Mouse (Mus musculus) forebrain, postnatal 0 days (tissue): ENCODE measurements around the gene Sart1. TPM values are rescaled to one million over a fixed set of nuclear protein-coding genes. Genes with fewer than 3 reads are reported as not detected.
"Not testable (repeated sequence)": the region's sequence is repeated elsewhere in the genome, so short reads cannot be mapped to it uniquely, and the experiment has no call there.

Source experiments
- ATAC-seq: fragments of 200-750 bp; cut with Nextera tagmentation; 2 replicates; pipeline ENCODE4 v1.8.0; 2017; ENCODE audit warnings: mild to moderate bottlenecking, moderate library complexity
- DNase-seq: peaks from one replicate; pipeline ENCODE4 v3.0.0-alpha.2; 2015
- H3K27ac ChIP-seq: fragments of 300-500 bp; sonication (generic); 2 replicates; pipeline ENCODE4 v1.5.1; 2014; ENCODE audit warnings: low read depth, mild to moderate bottlenecking, antibody characterized with exemption, low read length, moderate library complexity, mixed read lengths
- H3K27me3 ChIP-seq: fragments of 300-500 bp; sonication (generic); 2 replicates; pipeline ENCODE4 v1.6.1; 2014; ENCODE audit warnings: mild to moderate bottlenecking, low read length, mixed read lengths; ENCODE audit not compliant: insufficient read depth
- H3K36me3 ChIP-seq: fragments of 300-500 bp; sonication (generic); 2 replicates; pipeline ENCODE4 v1.6.1; 2014; ENCODE audit warnings: mild to moderate bottlenecking, moderate library complexity; ENCODE audit not compliant: insufficient read depth
- H3K4me1 ChIP-seq: fragments of 300-500 bp; sonication (generic); 2 replicates; pipeline ENCODE4 v1.6.1; 2014; ENCODE audit warnings: antibody characterized with exemption; ENCODE audit not compliant: insufficient read depth
- H3K4me2 ChIP-seq: fragments of 300-500 bp; sonication (generic); 2 replicates; pipeline ENCODE4 v1.6.1; 2014; ENCODE audit warnings: low read depth, mild to moderate bottlenecking, moderate library complexity
- H3K4me3 ChIP-seq: fragments of 300-500 bp; sonication (generic); 2 replicates; pipeline ENCODE4 v1.5.1; 2014; ENCODE audit warnings: low read depth, low read length, mixed read lengths
- H3K9ac ChIP-seq: fragments of 300-500 bp; sonication (generic); 2 replicates; pipeline ENCODE4 v1.6.1; 2014; ENCODE audit warnings: mild to moderate bottlenecking
- H3K9me3 ChIP-seq: fragments of 300-500 bp; sonication (generic); 2 replicates; pipeline ENCODE4 v1.6.1; 2016; ENCODE audit warnings: low read length
- CTCF ChIP-seq: sonication (generic); IDR thresholded peaks from 2 replicates; pipeline ENCODE4 v1.5.1; 2016; ENCODE audit warnings: antibody characterized with exemption, control low read depth, low read depth
- WGBS: fragments of 180-500 bp; shearing (Covaris S2); extraction: QIAGEN DNeasy Blood & Tissue Kit; methylation state at CpG from one replicate; pipeline ENCODE4 v1.1.7; 2014; 5-methylcytosine and 5-hydroxymethylcytosine counted together
- polyA plus RNA-seq: library from polyadenylated mRNA; unstranded; fragments of >200 nt; fragmentation: Nextera tagmentation; extraction: Ambion mirVana; gene quantifications from 2 replicates; pipeline ENCODE4 v1.2.1, GENCODE M21; 2015
- total RNA-seq: library from RNA; depleted of rRNA; stranded (reverse); fragments of >200 nt; gene quantifications from 2 replicates; pipeline ENCODE4 v1.2.3, GENCODE M21; 2014

Gene Sart1
- total and polyA plus RNA-seq, 2 experiments from 2014 or later, result 53.5 to 55.1 TPM

GRCm38 (mm10) chr19:5413840-5414239 is 25.3 kb upstream of the Sart1 start:
- Histone ChIP-seq H3K4me2 (no peak overlapping the region), H3K27me3 (no peaks in the 10 kb centered on the region), H3K4me1 (no peaks in the 10 kb centered on the region), H3K4me3 (no peak overlapping the region), H3K36me3 (no peaks in the 10 kb centered on the region), H3K27ac (no peak overlapping the region), H3K9me3 (no peaks in the 10 kb centered on the region), H3K9ac (no peak overlapping the region)
- DNase-seq (no peak), ATAC-seq (no peak)
- 71% methylated on average over 4 of the region's 4 CpGs for WGBS
- TF ChIP-seq CTCF, result no peak

- TF ChIP-seq CTCF, result no peak
- no peaks in the 10 kb centered on the region; the same call in 1 of the 2 replicates for H3K4me1 ChIP-seq
- WGBS, result 64% methylated on average over 5 of the region's 5 CpGs
These were observed 23.5 kb upstream of the Sart1 start for GRCm38 (mm10) chr19:5411961-5412360.

GRCm38 (mm10) chr19:5410641-5411040 is 22.1 kb upstream of the Sart1 start:
- no peak for ATAC-seq
- Histone ChIP-seq H3K9ac (no peak overlapping the region), H3K9me3 (no peaks in the 10 kb centered on the region), H3K36me3 (no peaks in the 10 kb centered on the region), H3K4me1 (peaks cover 4% of the 10 kb centered on the region; the same call in 1 of the 2 replicates), H3K27me3 (no peaks in the 10 kb centered on the region), H3K4me3 (no peak overlapping the region), H3K27ac (no peak overlapping the region), H3K4me2 (no peak overlapping the region)
- no peak for DNase-seq
- TF ChIP-seq CTCF, result no peak
- 92% methylated on average over 5 of the region's 5 CpGs for WGBS

More at GRCm38 (mm10) chr19:5411961-5412360, 23.5 kb upstream of the Sart1 start:
- DNase-seq (no peak), ATAC-seq (no peak)
- H3K9me3 ChIP-seq, result no peaks in the 10 kb centered on the region
- H3K27me3 ChIP-seq, result no peaks in the 10 kb centered on the region
- H3K4me3 ChIP-seq, result no peak overlapping the region
- no peak overlapping the region for H3K4me2 ChIP-seq
- H3K27ac ChIP-seq, result no peak overlapping the region
- H3K36me3 ChIP-seq, result no peaks in the 10 kb centered on the region
- no peak overlapping the region for H3K9ac ChIP-seq

- Histone ChIP-seq H3K4me2 (no peak overlapping the region), H3K27ac (no peak overlapping the region), H3K9me3 (no peaks in the 10 kb centered on the region), H3K4me3 (no peak overlapping the region), H3K4me1 (peaks cover 4% of the 10 kb centered on the region; the same call in 1 of the 2 replicates), H3K36me3 (no peaks in the 10 kb centered on the region), H3K27me3 (no peaks in the 10 kb centered on the region), H3K9ac (no peak overlapping the region)
- ATAC-seq, result no peak
- 76% methylated on average over 5 of the region's 5 CpGs for WGBS
- TF ChIP-seq CTCF, result no peak
- no peak for DNase-seq
These were observed 20.6 kb upstream of the Sart1 start for GRCm38 (mm10) chr19:5409068-5409467.

- no peaks in the 10 kb centered on the region for H3K27me3 ChIP-seq
- 85% methylated on average over 13 of the region's 13 CpGs for WGBS
- no peak overlapping the region for H3K27ac ChIP-seq
- no peak overlapping the region for H3K9ac ChIP-seq
- no peak for ATAC-seq
- DNase-seq, result no peak
- no peak for TF ChIP-seq CTCF
- H3K9me3 ChIP-seq, result no peaks in the 10 kb centered on the region
- no peak overlapping the region for H3K4me3 ChIP-seq
- H3K36me3 ChIP-seq, result no peaks in the 10 kb centered on the region
- no peak overlapping the region for H3K4me2 ChIP-seq
- H3K4me1 ChIP-seq, result peaks cover 4% of the 10 kb centered on the region; the same call in 1 of the 2 replicates
These were observed 19.8 kb upstream of the Sart1 start for GRCm38 (mm10) chr19:5408057-5409001.

GRCm38 (mm10) chr19:5407133-5407532 is 18.6 kb upstream of the Sart1 start:
- Histone ChIP-seq H3K36me3 (no peaks in the 10 kb centered on the region), H3K4me1 (peaks cover 4% of the 10 kb centered on the region; the same call in 1 of the 2 replicates), H3K27me3 (no peaks in the 10 kb centered on the region), H3K9me3 (no peaks in the 10 kb centered on the region), H3K4me3 (peak overlapping the region; percentile 46), H3K9ac (peak overlapping the region; percentile 48), H3K27ac (peak overlapping the region; percentile 92), H3K4me2 (peak overlapping the region; percentile 56)
- 10% methylated on average over 7 of the region's 7 CpGs for WGBS
- peak; percentile 76 for ATAC-seq
- TF ChIP-seq CTCF, result peak; percentile 67
- peak; percentile 73 for DNase-seq

- Histone ChIP-seq H3K4me2 (peak overlapping the region; percentile 56), H3K27ac (peak overlapping the region; percentile 92), H3K4me3 (peak overlapping the region; percentile 46), H3K9ac (peak overlapping the region; percentile 48)
- H3K9me3 ChIP-seq, H3K4me1 ChIP-seq, H3K36me3 ChIP-seq, H3K27me3 ChIP-seq: not testable (repeated sequence)
- peak; percentile 84 for ATAC-seq
- peak; percentile 71 for DNase-seq
- 5% methylated on average over 22 of the region's 25 CpGs for WGBS
These were observed 18.1 kb upstream of the Sart1 start for GRCm38 (mm10) chr19:5406531-5407126.
